Mouse (Mus musculus) hematopoietic stem cell, adult 5-6 weeks (primary cell): ENCODE measurements around the gene Brms1. TPM values are rescaled to one million over a fixed set of nuclear protein-coding genes. Genes with fewer than 3 reads are reported as not detected.

Source experiments
- ATAC-seq, 2 experiments: fragments of 125-278 bp in 1 of 2; replicated peaks in 1 of 2; 2 replicates each; pipeline ENCODE4 v1.8.0; 2016 to 2017; ENCODE audit warnings: inconsistent platforms in 2 of 2, mild to moderate bottlenecking in 2 of 2, moderate number of reproducible peaks in 2 of 2, low read depth in 1 of 2, moderate TSS enrichment in 1 of 2; ENCODE audit not compliant: low FRiP score in 2 of 2, poor library complexity in 2 of 2, severe bottlenecking in 2 of 2, insufficient read depth in 1 of 2, low TSS enrichment in 1 of 2
- total RNA-seq: library from RNA; stranded (forward); fragments of 172-1452, 232-1000 nt; gene quantifications from 2 replicates; pipeline ENCODE4 v1.2.3, GENCODE M21; 2017

The Brms1 gene
- total RNA-seq, 1 experiment from 2014 or later = 29.5 TPM

DNA sequence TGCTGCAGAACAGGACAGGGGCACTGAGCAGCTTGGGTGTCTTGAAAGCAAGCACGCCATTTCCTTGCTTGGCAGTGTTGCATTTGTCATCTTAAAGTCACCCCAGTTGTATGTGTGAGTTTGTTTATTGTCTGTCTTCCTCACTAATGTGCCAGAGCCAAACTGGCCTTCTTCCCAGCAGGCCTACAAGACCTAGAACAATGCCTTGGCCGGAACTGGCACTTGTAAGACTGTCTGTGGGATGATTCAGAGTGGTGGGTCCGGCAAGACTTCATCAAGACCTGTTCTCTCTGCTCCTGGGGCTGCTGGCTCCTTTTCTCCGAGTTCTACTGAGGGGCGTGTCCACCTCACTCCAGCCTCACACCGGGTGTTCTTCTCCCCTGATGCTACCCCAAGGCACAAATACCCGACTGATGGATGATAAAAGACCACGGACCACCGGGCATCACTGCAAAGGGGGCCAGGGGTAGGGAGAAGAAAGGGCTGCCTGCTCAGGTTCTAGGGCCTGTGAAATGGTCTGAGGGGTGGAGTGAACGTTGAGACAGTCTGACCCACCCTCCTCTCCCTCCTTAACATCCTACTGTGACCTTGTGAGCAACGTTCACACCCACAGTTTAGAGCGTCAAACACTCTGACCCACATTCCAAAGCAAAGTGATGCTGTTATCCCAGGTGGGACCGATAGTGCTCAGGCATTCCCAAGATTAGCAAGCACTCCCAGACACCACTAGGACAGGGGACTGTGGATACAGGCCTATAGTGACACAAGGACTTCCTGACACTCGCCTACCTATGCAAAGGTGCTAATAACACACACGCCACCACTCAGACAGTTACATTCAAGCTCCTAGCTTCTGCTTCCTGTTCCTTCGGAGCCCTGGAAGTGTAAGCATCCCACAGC, 17.0 kb downstream of the Brms1 start:
- ATAC-seq = no peak

- no peak for ATAC-seq
Measured at GRCm38 (mm10) chr19:5058801-5059771, 17.9 kb downstream of the Brms1 start.

- no peak for ATAC-seq
Measured at GRCm38 (mm10) chr19:5060365-5061330, 19.5 kb downstream of the Brms1 start.

GRCm38 (mm10) chr19:5062041-5062440, 20.9 kb downstream of the Brms1 start:
- no peak for ATAC-seq

DNA sequence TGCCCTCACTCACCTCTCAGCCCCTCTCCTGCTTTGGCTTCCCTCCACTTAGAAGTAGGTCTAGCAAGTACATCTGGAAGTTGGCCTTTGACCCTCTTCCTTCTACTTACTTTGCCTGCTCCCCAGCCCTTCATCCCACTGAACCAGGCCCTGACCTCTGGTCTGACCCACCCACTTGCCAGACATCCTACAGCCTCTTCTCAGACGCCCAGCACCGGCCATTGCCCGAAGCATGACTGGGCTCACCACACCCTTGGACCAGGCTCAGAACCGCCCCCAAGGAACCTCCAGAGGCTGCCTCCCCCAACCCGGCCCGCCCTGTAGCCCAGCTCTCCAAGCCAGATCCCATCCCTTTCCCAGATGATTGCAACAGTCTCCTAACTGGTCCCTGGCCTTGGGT, 21.3 kb downstream of the Brms1 start:
- ATAC-seq = no peak

GRCm38 (mm10) chr19:5065104-5065503, 23.9 kb downstream of the Brms1 start:
- ATAC-seq = no peak

GRCm38 (mm10) chr19:5067040-5067799, 26.1 kb downstream of the Brms1 start:
- ATAC-seq = no peak

GRCm38 (mm10) chr19:5067867-5068569, 26.9 kb downstream of the Brms1 start, which contains the start of gene Cd248:
Gene Cd248 (plus strand): TSS chr19:5068078.
- peak in 1 of 2 experiments; percentile 22; a peak in 1 of 4 replicates for ATAC-seq

GRCm38 (mm10) chr19:5068570-5069234, 27.5 kb downstream of the Brms1 start:
- no peak for ATAC-seq

DNA sequence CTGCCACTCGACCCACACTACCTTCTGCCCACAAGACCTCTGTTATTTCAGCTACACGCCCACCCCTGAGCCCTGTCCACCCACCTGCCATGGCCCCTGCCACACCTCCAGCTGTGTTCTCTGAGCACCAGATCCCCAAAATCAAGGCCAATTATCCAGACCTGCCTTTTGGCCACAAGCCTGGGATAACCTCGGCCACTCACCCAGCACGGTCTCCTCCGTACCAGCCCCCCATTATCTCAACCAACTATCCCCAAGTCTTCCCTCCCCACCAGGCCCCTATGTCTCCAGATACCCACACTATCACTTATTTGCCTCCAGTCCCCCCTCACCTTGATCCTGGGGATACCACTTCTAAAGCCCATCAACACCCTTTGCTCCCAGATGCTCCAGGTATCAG, 28.3 kb downstream of the Brms1 start:
- ATAC-seq = no peak

DNA sequence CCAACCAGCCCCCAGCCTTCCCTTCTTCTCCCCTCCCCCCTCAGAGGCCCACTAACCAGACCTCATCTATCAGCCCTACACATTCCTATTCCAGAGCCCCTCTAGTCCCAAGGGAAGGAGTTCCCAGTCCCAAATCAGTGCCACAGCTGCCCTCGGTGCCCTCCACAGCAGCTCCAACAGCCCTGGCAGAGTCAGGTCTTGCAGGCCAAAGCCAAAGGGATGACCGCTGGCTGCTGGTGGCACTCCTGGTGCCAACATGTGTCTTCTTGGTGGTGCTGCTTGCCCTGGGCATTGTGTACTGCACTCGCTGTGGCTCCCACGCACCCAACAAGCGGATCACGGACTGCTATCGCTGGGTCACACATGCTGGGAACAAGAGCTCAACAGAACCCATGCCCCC, 28.8 kb downstream of the Brms1 start:
- no peak for ATAC-seq

DNA sequence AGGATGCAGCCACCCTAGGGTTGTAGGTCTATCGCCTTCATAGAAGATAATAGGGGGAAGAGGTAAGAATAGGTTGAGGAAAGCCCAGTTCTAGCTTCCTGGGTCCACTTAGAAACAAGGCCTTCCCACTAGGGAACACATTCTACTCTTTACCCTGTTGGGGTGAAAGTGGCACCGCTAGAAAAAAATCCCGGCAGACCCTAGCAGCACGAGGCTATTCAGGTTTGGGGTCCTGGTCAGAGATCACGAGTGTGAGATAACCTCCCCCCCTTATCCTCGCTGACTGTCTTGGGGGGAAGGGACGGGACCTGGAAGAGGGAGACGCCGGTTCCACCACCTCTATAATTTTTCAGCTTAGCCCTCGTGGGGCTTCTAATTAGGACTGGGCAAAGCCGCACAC, 29.9 kb downstream of the Brms1 start:
- no peak for ATAC-seq

- ATAC-seq = peak; percentile 74 to 76
Measured at GRCm38 (mm10) chr19:5071545-5072369, 30.6 kb downstream of the Brms1 start.

DNA sequence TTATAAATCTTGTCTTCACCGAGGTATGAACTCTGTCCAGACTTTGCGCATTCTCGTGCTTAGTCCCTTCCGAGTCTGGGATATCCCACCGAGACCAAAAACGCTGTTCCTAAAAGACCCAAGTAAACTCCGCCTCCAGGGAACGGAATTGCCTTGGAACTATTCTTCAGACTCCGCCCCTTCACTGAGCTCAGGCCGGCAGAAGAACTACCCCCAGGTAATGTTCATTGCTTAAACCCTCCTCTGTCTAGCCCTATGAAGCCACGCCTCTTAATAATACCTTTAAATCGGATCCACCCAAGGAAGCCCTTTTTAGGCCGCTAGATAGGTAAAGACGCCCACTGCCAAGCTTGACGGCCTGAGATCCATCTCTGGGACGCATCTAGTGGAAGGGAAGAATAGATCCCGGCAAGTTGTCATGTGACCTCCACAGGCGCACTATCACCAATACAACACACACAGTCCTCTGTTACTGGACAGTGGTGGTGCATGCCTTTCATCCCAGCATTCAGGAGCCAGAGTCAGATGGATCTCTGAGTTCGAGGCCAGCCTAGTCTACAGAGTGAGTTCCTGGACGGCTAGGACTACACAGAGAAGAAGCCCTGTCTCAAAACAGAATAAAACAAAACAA, 31.4 kb downstream of the Brms1 start:
- ATAC-seq = no peak
